Mouse (Mus musculus) left cerebral cortex, adult 18-20 months (tissue): ENCODE results near the gene Rfc4. TPM values are rescaled to one million over a fixed set of nuclear protein-coding genes. Genes with fewer than 3 reads are reported as not detected.

Experiments
- DNase-seq, 2 experiments: peaks; one replicate each; pipeline ENCODE4 v3.0.0; 2021 to 2022; ENCODE audit warnings: low spot score in 2 of 2, mixed read lengths in 1 of 2
- long read RNA-seq, 2 experiments: library from polyadenylated mRNA; stranded (forward); transcript quantifications; one replicate each; pipeline ENCODE4 v2.0.0; 2021
- total RNA-seq, 2 experiments: library from RNA; stranded (reverse); gene quantifications; 2 replicates each; pipeline ENCODE4 v1.2.3; 2021

Gene Rfc4
- total RNA-seq, result 1 to 10 TPM; 5.0 to 6.5 TPM
- long read RNA-seq, experiment 1, transcript Rfc4-201 (11 exons, 1,228 nt), result major isoform, 8 of 9 reads
- long read RNA-seq, experiment 1, partial matches to known transcripts, result 1 of 9 reads
- long read RNA-seq, experiment 1, other reads (novel, unspliced or antisense), result 0 of 9 reads
- long read RNA-seq, experiment 2, transcript Rfc4-201 (11 exons, 1,228 nt), result major isoform, 7 of 9 reads
- long read RNA-seq, experiment 2, partial matches to known transcripts, result 0 of 9 reads
- long read RNA-seq, experiment 2, other reads (novel, unspliced or antisense), result 2 of 9 reads

DNA sequence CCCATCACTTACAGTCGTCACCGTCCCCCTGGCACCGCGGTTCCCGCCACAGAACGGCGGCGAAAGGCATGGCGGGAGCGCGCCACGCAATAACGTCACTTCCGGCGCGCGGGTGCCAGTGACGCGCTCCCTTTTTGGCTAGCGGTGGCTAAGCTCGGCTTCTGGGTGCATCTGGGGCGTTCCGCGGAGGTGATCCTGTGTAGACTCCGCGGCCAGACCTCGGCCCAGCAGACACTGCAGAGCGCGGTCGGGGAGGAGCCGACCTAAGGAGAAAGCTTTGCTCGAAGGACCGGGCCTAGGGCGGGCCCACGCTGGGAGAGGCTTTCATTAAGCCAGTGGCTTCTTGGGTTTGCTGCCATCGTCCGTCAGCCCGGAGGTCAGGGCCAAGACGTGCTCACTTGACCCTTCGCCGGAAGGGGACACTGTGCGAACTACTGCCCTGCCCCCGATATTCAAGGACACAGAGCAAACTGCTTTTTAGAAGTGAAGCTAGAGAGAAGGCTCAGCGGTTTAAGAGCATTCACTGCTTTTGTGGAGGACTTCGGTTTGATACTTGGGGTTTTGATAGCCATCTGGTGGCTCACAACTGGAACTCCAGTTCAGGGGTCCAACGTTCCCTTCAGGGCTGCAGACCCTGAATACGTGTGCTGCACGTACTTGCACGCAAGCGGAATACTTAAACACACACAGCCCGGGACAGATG lies at the start of gene Rfc4:
TSS of gene Rfc4 (minus strand) at position 65 of the 703 bp plus-strand sequence.
- DNase-seq, result peak; percentile 94 to 95

DNA sequence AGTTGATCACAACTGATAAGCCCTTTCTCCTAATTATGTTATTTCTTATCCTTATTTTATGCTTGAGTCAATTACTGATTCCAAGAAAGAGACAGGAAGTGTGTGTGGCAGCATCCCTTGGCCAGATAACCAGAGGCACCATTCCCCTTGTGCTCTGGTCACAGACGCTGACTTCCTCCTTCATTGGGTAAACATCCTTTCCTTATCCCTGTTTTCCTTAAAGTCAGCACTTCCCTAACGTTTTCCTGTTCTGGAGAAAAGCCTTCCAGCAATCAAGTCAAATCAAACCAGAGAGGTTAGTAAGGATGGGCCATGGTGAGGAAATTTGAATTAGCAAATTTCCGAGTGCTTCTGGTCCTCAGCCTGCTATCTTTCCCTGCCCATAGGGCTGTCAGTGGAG lies 48.4 kb upstream of the Rfc4 start:
- no peak for DNase-seq

DNA sequence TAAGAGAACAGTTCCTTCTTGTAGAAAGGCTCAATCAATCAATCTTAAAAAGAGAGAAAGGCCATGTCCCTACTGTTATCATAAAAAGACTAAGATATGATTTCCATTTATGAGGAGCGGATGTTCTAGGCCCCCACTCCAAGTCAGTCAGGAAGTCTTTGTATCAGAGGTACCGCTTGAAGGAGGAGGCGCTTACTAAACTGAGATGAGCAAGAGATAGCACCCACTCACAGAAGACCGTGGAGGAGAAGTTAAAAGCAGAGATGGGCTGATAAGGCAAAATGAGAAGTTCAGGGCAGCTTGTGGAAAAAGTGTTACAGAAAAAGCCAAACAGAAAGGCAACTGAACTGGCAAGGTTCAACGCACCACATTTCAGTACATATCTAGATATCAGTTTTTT lies 47.3 kb upstream of the Rfc4 start:
- no peak for DNase-seq

- DNase-seq, result no peak
Measured at GRCm38 (mm10) chr16:23173904-23174303, 46.4 kb upstream of the Rfc4 start.

GRCm38 (mm10) chr16:23170813-23171212 lies 43.3 kb upstream of the Rfc4 start:
- DNase-seq, result no peak

DNA sequence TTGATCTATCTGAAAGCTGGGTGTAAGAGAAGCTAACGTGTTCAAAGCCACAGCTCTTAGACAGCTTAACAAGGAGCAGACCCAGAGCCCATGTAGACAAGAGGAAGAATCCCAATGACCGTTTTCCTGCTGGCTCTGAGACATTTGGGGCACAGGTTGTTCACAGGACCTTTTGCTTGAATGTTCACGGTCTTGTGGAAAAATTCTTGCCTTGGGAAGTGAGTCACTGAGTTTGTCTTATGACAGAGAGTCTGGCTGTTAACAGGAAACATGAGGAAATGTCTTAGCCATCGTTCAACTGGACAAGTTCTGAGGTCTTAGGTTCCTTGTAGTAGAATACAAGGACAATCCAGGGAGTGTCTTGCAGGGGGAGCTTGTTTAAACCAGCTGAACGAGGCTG lies 39.5 kb upstream of the Rfc4 start:
- DNase-seq, result no peak

GRCm38 (mm10) chr16:23166646-23167045 lies 39.1 kb upstream of the Rfc4 start:
- DNase-seq, result no peak

DNA sequence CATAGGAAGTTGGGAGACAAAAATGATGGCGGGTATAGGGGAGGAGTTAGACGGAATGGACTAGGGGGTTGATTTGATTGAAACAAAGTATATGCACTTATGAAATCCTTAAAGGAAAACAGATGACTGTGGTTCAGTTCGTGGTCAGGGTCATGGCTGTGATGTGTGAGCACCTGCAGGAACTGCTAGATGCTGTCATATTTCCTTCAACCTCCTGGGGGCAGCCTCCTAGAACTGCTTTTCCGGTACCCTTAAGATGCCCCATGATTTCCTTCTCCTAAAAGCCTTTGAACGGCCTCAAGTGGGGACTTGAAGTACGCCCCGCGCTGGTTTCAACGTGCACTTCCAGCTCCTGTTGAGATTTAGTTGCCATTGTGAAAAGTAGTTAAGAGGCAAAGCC lies 37.9 kb upstream of the Rfc4 start:
- no peak for DNase-seq

- no peak for DNase-seq
Measured at GRCm38 (mm10) chr16:23164443-23164842, 36.9 kb upstream of the Rfc4 start.

DNA sequence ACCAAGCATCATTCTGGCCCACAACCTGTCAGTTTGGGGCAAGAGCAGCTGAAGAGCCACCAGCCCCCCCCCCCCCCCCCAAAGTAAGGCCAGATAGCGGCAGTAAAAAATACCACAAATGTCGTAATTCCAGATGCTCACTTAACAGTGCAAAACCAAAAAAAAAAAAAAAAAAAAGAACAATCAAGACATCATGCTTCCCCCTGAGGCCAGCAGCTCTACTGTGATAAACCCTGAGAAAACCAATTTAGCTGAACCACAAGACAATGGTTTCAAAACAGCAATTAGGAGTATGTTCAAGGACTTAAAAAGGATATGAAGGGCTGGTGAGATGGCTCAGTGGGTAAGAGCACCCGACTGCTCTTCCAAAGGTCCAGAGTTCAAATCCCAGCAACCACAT lies 34.6 kb upstream of the Rfc4 start:
- DNase-seq, result no peak

GRCm38 (mm10) chr16:23159749-23160148 lies 32.2 kb upstream of the Rfc4 start:
- DNase-seq, result no peak

GRCm38 (mm10) chr16:23158957-23159356 lies 31.4 kb upstream of the Rfc4 start:
- no peak for DNase-seq

DNA sequence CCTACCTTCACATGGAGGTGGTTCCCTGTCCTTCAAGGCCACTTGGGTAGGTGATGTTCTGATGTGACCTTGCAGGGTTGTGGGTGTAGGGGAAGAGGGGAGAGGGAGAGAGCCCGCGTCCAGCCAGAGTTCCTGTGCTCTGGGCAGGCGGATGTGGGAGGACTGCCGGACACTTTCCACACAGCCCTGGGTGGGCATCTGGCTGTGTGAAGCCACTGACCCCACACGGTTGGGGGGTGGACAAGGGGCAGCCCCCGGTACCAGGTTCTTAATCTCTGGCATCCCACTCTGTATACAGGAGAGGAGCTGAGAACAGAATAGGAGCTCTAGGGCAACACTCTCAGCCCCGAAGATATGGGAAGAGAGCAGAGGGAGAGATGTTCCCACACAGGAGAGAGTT lies 30.8 kb upstream of the Rfc4 start:
- DNase-seq, result no peak

GRCm38 (mm10) chr16:23157013-23157412 lies 29.5 kb upstream of the Rfc4 start:
- no peak for DNase-seq

DNA sequence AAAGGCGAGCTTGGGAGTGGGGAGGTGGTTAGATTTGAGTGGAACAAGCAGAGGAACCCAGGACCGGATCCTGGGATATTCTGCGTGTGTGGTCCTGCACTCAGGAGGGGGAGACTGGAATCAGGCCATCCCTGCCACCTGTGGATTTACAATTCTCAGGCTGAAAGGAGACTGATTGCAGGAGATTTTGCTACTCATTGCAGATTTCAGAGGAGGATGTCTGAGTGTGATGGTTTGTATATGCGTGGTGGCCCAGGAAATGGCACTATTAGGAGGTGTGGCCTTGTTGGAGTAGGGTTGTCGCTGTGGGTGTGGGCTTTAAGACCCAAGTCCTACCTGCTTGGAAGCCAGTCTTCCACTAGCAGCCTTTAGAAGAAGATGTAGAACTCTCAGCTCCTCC lies 26.7 kb upstream of the Rfc4 start:
- DNase-seq, result no peak

DNA sequence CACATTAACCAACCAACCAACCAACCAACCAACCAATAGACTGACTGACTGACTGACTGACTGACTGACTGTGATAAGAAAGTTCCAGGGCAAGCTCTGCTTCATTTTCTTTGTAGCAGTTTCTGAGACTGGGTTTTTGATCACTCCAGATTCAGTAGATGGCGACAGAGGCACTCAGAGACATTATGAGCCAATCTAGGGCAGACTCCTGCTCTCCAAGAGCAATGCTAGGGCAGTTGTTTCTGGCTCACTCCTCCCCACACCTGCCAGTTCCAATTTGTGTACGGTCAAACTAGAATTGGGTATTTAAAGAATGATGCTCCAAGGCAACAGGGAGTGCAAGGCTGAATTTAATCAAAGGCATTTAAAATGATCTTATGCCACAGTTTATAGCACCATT lies 23.9 kb upstream of the Rfc4 start:
- DNase-seq, result peak; percentile 22 to 25

GRCm38 (mm10) chr16:23149396-23149795 lies 21.9 kb upstream of the Rfc4 start:
- DNase-seq, result no peak

GRCm38 (mm10) chr16:23148936-23149335 lies 21.4 kb upstream of the Rfc4 start:
- no peak for DNase-seq

GRCm38 (mm10) chr16:23146280-23146679 lies 18.7 kb upstream of the Rfc4 start, which contains the start of gene Adipoq:
TSS of gene Adipoq (plus strand) at chr16:23146536.
- no peak for DNase-seq

DNA sequence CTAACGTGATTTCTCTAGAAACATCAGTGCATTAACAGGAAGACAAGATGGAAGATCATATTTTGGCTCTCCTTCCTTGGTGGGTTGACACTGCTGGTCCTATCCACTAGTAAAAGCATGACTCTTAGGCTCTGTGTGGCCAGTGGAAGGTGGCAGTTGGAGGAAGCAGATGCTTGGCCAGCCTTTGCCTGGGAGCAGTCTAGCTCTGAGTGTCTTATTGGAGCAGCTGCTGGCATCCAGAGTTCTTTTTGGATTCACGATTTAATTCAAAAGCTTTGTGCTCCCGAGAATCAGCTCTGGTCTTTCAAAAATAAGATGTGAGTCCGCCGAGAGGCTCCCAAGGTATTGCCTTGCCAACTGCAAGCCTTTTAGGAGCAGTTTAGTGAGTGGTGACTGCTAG lies 17.7 kb upstream of the Rfc4 start:
- no peak for DNase-seq

GRCm38 (mm10) chr16:23144326-23144725 lies 16.8 kb upstream of the Rfc4 start:
- no peak for DNase-seq

- no peak for DNase-seq
Measured at GRCm38 (mm10) chr16:23140911-23141310, 13.4 kb upstream of the Rfc4 start.
